Mouse (Mus musculus) thymus, adult 2 months (tissue): ENCODE measurements around the gene Gabpb2. TPM values are rescaled to one million over a fixed set of nuclear protein-coding genes. Genes with fewer than 3 reads are reported as not detected.
A peak's percentile ranks its signal among the peaks of the same experiment; 100 is the strongest.

Experiments
- DNase-seq: peaks from one replicate; pipeline ENCODE4 v3.0.0; 2021
- H3K27ac ChIP-seq: fragments of 200-500 bp; 2 replicates; pipeline ENCODE4 v1.5.1; 2012; ENCODE audit warnings: low read length, control low read depth; ENCODE audit not compliant: control insufficient read depth, insufficient read depth
- H3K27me3 ChIP-seq: fragments of 200-500 bp; 2 replicates; pipeline ENCODE4 v1.6.1; 2012; ENCODE audit warnings: mild to moderate bottlenecking, low read length, moderate library complexity, mixed read lengths; ENCODE audit not compliant: control insufficient read depth, insufficient read depth
- H3K36me3 ChIP-seq: fragments of 200-500 bp; 2 replicates; pipeline ENCODE4 v1.6.1; 2012; ENCODE audit warnings: mild to moderate bottlenecking, low read length, moderate library complexity; ENCODE audit not compliant: control insufficient read depth, insufficient read depth
- H3K4me1 ChIP-seq: fragments of 200-500 bp; replicated peaks from 2 replicates; pipeline ENCODE4 v1.6.1; 2012; ENCODE audit warnings: low read length; ENCODE audit not compliant: control insufficient read depth, insufficient read depth
- H3K4me3 ChIP-seq: fragments of 200-500 bp; 2 replicates; pipeline ENCODE4 v1.5.1; 2012; ENCODE audit warnings: mild to moderate bottlenecking, low read length, control low read depth, moderate library complexity; ENCODE audit not compliant: control insufficient read depth, insufficient read depth
- CTCF ChIP-seq: fragments of 200-500 bp; IDR thresholded peaks from 2 replicates; pipeline ENCODE4 v1.5.1; 2012; ENCODE audit warnings: mild to moderate bottlenecking, control low read depth, low read length, moderate library complexity, borderline replicate concordance; ENCODE audit not compliant: control insufficient read depth, poor library complexity, insufficient read depth; ENCODE audit errors: extremely low read depth
- POLR2A ChIP-seq: fragments of 200-500 bp; IDR thresholded peaks from 2 replicates; pipeline ENCODE4 v1.6.1; 2012; ENCODE audit warnings: mild to moderate bottlenecking, low read length, control low read depth, moderate library complexity; ENCODE audit not compliant: control insufficient read depth, poor library complexity, insufficient read depth; ENCODE audit errors: extremely low read depth
- WGBS: fragments of 180-500 bp; shearing (Covaris S2); methylation state at CpG from one replicate; pipeline ENCODE4 v1.1.7; 2018; 5-methylcytosine and 5-hydroxymethylcytosine counted together
- polyA plus RNA-seq: library from polyadenylated mRNA; depleted of rRNA; stranded (reverse); fragments of >200 nt; gene quantifications from 2 replicates; pipeline ENCODE4 v1.2.3, GENCODE M21; 2012

The Gabpb2 gene
- polyA plus RNA-seq, 1 experiment = 41.7 TPM

- H3K27ac ChIP-seq = no peak overlapping the region
- no peaks in the 10 kb centered on the region for H3K36me3 ChIP-seq
- no peaks in the 10 kb centered on the region for H3K4me1 ChIP-seq
- TF ChIP-seq CTCF = no peak
- no peak for TF ChIP-seq POLR2A
- 36% methylated on average over 4 of the region's 4 CpGs for WGBS
- no peaks in the 10 kb centered on the region for H3K27me3 ChIP-seq
- H3K4me3 ChIP-seq = no peak overlapping the region
- peak; percentile 74 for DNase-seq
Observed at GRCm38 (mm10) chr3:95153874-95154273, 63.8 kb downstream of the Gabpb2 start.

GRCm38 (mm10) chr3:95147924-95148323 is 69.8 kb downstream of the Gabpb2 start:
- DNase-seq = no peak
- Histone ChIP-seq H3K4me3 (no peak overlapping the region), H3K27ac (no peak overlapping the region), H3K4me1 (no peaks in the 10 kb centered on the region), H3K36me3 (no peaks in the 10 kb centered on the region), H3K27me3 (no peaks in the 10 kb centered on the region)
- WGBS = 90% methylated on average over 3 of the region's 3 CpGs
- TF ChIP-seq POLR2A = no peak
- no peak for TF ChIP-seq CTCF

- WGBS = 8% methylated on average over 5 of the region's 5 CpGs
- TF ChIP-seq POLR2A (no peak), CTCF (peak; percentile 89)
- H3K27me3 ChIP-seq = no peaks in the 10 kb centered on the region
- no peak overlapping the region for H3K4me3 ChIP-seq
- peaks cover 32% of the 10 kb centered on the region for H3K4me1 ChIP-seq
- peak overlapping the region; percentile 97; the same call in 1 of the 2 replicates for H3K27ac ChIP-seq
- peak; percentile 91 for DNase-seq
- peaks cover 11% of the 10 kb centered on the region; the same call in 1 of the 2 replicates for H3K36me3 ChIP-seq
Observed at GRCm38 (mm10) chr3:95142617-95143011, 75.1 kb downstream of the Gabpb2 start.

GRCm38 (mm10) chr3:95141952-95142616 is 75.6 kb downstream of the Gabpb2 start, which contains the start of gene Tnfaip8l2:
Gene Tnfaip8l2 (minus strand): TSS chr3:95142360.
- DNase-seq = peak; percentile 64
- 21% methylated on average over 10 of the region's 10 CpGs for WGBS
- no peaks in the 10 kb centered on the region for H3K27me3 ChIP-seq
- TF ChIP-seq CTCF (no peak), POLR2A (no peak)
- peaks cover 32% of the 10 kb centered on the region for H3K4me1 ChIP-seq
- H3K36me3 ChIP-seq = peaks cover 11% of the 10 kb centered on the region; the same call in 1 of the 2 replicates
- peak within 1 kb of the TSS; percentile 42 for H3K4me3 ChIP-seq
- H3K27ac ChIP-seq = peak within 1 kb of the TSS; percentile 97

GRCm38 (mm10) chr3:95141474-95141873 is 76.2 kb downstream of the Gabpb2 start:
- DNase-seq = peak; percentile 86
- TF ChIP-seq POLR2A (peak; percentile 30; the same call in 1 of the 2 replicates), CTCF (0 out of 2 replicates have a peak, but pooled peaks have one; percentile 8)
- peak overlapping the region; percentile 42 for H3K4me3 ChIP-seq
- H3K27ac ChIP-seq = peak overlapping the region; percentile 97
- WGBS = 9% methylated on average over 9 of the region's 9 CpGs
- peaks cover 11% of the 10 kb centered on the region; the same call in 1 of the 2 replicates for H3K36me3 ChIP-seq
- H3K27me3 ChIP-seq = no peaks in the 10 kb centered on the region
- peaks cover 32% of the 10 kb centered on the region for H3K4me1 ChIP-seq

GRCm38 (mm10) chr3:95140795-95141194 is 76.9 kb downstream of the Gabpb2 start:
- H3K27ac ChIP-seq = peak overlapping the region; percentile 97
- TF ChIP-seq CTCF (no peak), POLR2A (no peak)
- H3K4me3 ChIP-seq = no peak overlapping the region
- 97% methylated on average over 6 of the region's 6 CpGs for WGBS
- peaks cover 11% of the 10 kb centered on the region; the same call in 1 of the 2 replicates for H3K36me3 ChIP-seq
- no peaks in the 10 kb centered on the region for H3K27me3 ChIP-seq
- peaks cover 36% of the 10 kb centered on the region for H3K4me1 ChIP-seq
- DNase-seq = no peak
